Mouse (Mus musculus): ENCODE data around the gene Wnt10b.
"Not testable (repeated sequence)": the region's sequence is repeated elsewhere in the genome, so short reads cannot be mapped to it uniquely, and the experiment has no call there.

Wnt10b gene

GRCm38 (mm10) chr15:98777762-98778161 is at the start of gene Wnt10b:
TSS of gene Wnt10b (minus strand) at chr15:98778150.
- no peak for DNase-seq (ENCODE audit: low spot score in 2 of 2)

- DNase-seq (ENCODE audit: low spot score in 2 of 2), result no peak
Measured at GRCm38 (mm10) chr15:98827611-98828011, 49.7 kb upstream of the Wnt10b start.

- DNase-seq (ENCODE audit: low spot score in 2 of 2), result no peak
Measured at GRCm38 (mm10) chr15:98823434-98823833, 45.5 kb upstream of the Wnt10b start.

- DNase-seq (ENCODE audit: low spot score in 2 of 2), result no peak
Measured at GRCm38 (mm10) chr15:98822147-98822546, 44.2 kb upstream of the Wnt10b start.

GRCm38 (mm10) chr15:98821403-98821802 is 43.5 kb upstream of the Wnt10b start:
- peak in 1 of 2 experiments; percentile 37 for DNase-seq (ENCODE audit: low spot score in 2 of 2)

GRCm38 (mm10) chr15:98820937-98821336 is 43.0 kb upstream of the Wnt10b start:
- DNase-seq (ENCODE audit: low spot score in 2 of 2), result no peak

GRCm38 (mm10) chr15:98818171-98818570 is 40.2 kb upstream of the Wnt10b start:
- DNase-seq (ENCODE audit: low spot score in 2 of 2), result no peak

GRCm38 (mm10) chr15:98812741-98813424 is 34.9 kb upstream of the Wnt10b start:
- DNase-seq (ENCODE audit: low spot score in 2 of 2), result peak; percentile 83 to 88

GRCm38 (mm10) chr15:98810212-98810611 is 32.3 kb upstream of the Wnt10b start:
- not testable (repeated sequence) for DNase-seq (ENCODE audit: low spot score in 2 of 2)

- DNase-seq (ENCODE audit: low spot score in 2 of 2), result no peak
Measured at GRCm38 (mm10) chr15:98809390-98809789, 31.4 kb upstream of the Wnt10b start, which contains the start of gene Ddn. TSS of gene Ddn (minus strand) at chr15:98809490.

GRCm38 (mm10) chr15:98808651-98809134 is 30.7 kb upstream of the Wnt10b start:
- DNase-seq (ENCODE audit: low spot score in 2 of 2), result peak; percentile 89 to 91

GRCm38 (mm10) chr15:98807895-98808650 is 30.1 kb upstream of the Wnt10b start:
- peak; percentile 84 to 88 for DNase-seq (ENCODE audit: low spot score in 2 of 2)

- DNase-seq (ENCODE audit: low spot score in 2 of 2), result peak in 1 of 2 experiments; percentile 53
Measured at GRCm38 (mm10) chr15:98806809-98807770, 29.1 kb upstream of the Wnt10b start.

- DNase-seq (ENCODE audit: low spot score in 2 of 2), result no peak
Measured at GRCm38 (mm10) chr15:98806071-98806808, 28.3 kb upstream of the Wnt10b start.

- peak; percentile 80 to 84 for DNase-seq (ENCODE audit: low spot score in 2 of 2)
Measured at GRCm38 (mm10) chr15:98805324-98806040, 27.5 kb upstream of the Wnt10b start.

- peak; percentile 95 to 96 for DNase-seq (ENCODE audit: low spot score in 2 of 2)
Measured at GRCm38 (mm10) chr15:98804054-98804453, 26.1 kb upstream of the Wnt10b start.

GRCm38 (mm10) chr15:98802926-98803325 is 25.0 kb upstream of the Wnt10b start:
- DNase-seq (ENCODE audit: low spot score in 2 of 2), result no peak

GRCm38 (mm10) chr15:98799396-98799795 is 21.4 kb upstream of the Wnt10b start:
- DNase-seq (ENCODE audit: low spot score in 2 of 2), result peak; percentile 86 to 87

- no peak for DNase-seq (ENCODE audit: low spot score in 2 of 2)
Measured at GRCm38 (mm10) chr15:98798903-98799302, 21.0 kb upstream of the Wnt10b start.

GRCm38 (mm10) chr15:98797835-98798492 is 20.0 kb upstream of the Wnt10b start:
- no peak for DNase-seq (ENCODE audit: low spot score in 2 of 2)

Data from right cerebral cortex, adult 2 months (tissue).